Mouse (Mus musculus) small intestine, adult 2 months (tissue): Measurements from ENCODE around the gene Rab31. TPM values are rescaled to one million over a fixed set of nuclear protein-coding genes. Genes with fewer than 3 reads are reported as not detected.
A peak's percentile ranks its signal among the peaks of the same experiment; 100 is the strongest.

ENCODE experiments used
- H3K27ac ChIP-seq: fragments of 200-500 bp; 2 replicates; pipeline ENCODE4 v1.5.1; 2012; ENCODE audit warnings: low read depth, low read length, control low read depth, inconsistent platforms; ENCODE audit not compliant: insufficient read depth
- H3K27me3 ChIP-seq: fragments of 200-500 bp; 2 replicates; pipeline ENCODE4 v1.6.1; 2012; ENCODE audit warnings: mild to moderate bottlenecking, moderate library complexity, low read length, inconsistent platforms; ENCODE audit not compliant: control insufficient read depth, insufficient read depth
- H3K36me3 ChIP-seq: fragments of 200-500 bp; 2 replicates; pipeline ENCODE4 v1.6.1; 2012; ENCODE audit warnings: mild to moderate bottlenecking, low read length, control low read depth, inconsistent platforms; ENCODE audit not compliant: control insufficient read depth, insufficient read depth
- H3K4me1 ChIP-seq: fragments of 200-500 bp; 2 replicates; pipeline ENCODE4 v1.6.1; 2012; ENCODE audit warnings: low read length, inconsistent platforms, mixed read lengths; ENCODE audit not compliant: control insufficient read depth, insufficient read depth, insufficient read length
- H3K4me3 ChIP-seq: fragments of 200-500 bp; 2 replicates; pipeline ENCODE4 v1.5.1; 2012; ENCODE audit warnings: low read depth, mild to moderate bottlenecking, control low read depth, inconsistent platforms, low read length, moderate library complexity
- CTCF ChIP-seq: fragments of 200-500 bp; IDR thresholded peaks from 2 replicates; pipeline ENCODE4 v1.5.1; 2012; ENCODE audit warnings: low read depth, mild to moderate bottlenecking, control low read depth, inconsistent platforms, low read length, moderate library complexity, mixed read lengths; ENCODE audit not compliant: insufficient replicate concordance, insufficient read length; ENCODE audit errors: extremely low read depth
- POLR2A ChIP-seq: fragments of 200-500 bp; IDR thresholded peaks from 2 replicates; pipeline ENCODE4 v1.6.1; 2012; ENCODE audit warnings: low read depth, mild to moderate bottlenecking, control low read depth, inconsistent platforms, low read length, moderate library complexity
- WGBS: fragments of 180-500 bp; shearing (Covaris S2); methylation state at CpG from one replicate; pipeline ENCODE4 v1.1.7; 2018; 5-methylcytosine and 5-hydroxymethylcytosine counted together
- polyA plus RNA-seq: library from polyadenylated mRNA; depleted of rRNA; stranded (reverse); fragments of >200 nt; gene quantifications from 2 replicates; pipeline ENCODE4 v1.2.3, GENCODE M21; 2012

The Rab31 gene
- polyA plus RNA-seq, 1 experiment = 7.8 TPM

GRCm38 (mm10) chr17:65663329-65664078, 109.0 kb downstream of the Rab31 start:
- Histone ChIP-seq H3K27ac (peak overlapping the region; percentile 40; the same call in 1 of the 2 replicates), H3K4me1 (peaks cover 15% of the 10 kb centered on the region; the same call in 1 of the 2 replicates), H3K4me3 (no peak overlapping the region), H3K36me3 (no peaks in the 10 kb centered on the region), H3K27me3 (no peaks in the 10 kb centered on the region)
- 61% methylated on average over 14 of the region's 14 CpGs for WGBS
- TF ChIP-seq POLR2A = no peak
- TF ChIP-seq CTCF = no peak

GRCm38 (mm10) chr17:65662662-65663061, 109.9 kb downstream of the Rab31 start:
- 77% methylated on average over 3 of the region's 3 CpGs for WGBS
- no peak for TF ChIP-seq CTCF
- no peak for TF ChIP-seq POLR2A
- H3K27me3 ChIP-seq = no peaks in the 10 kb centered on the region
- no peak overlapping the region for H3K4me3 ChIP-seq
- no peaks in the 10 kb centered on the region for H3K36me3 ChIP-seq
- peaks cover 15% of the 10 kb centered on the region; the same call in 1 of the 2 replicates for H3K4me1 ChIP-seq
- H3K27ac ChIP-seq = no peak overlapping the region

- no peak overlapping the region for H3K4me3 ChIP-seq
- no peak overlapping the region for H3K27ac ChIP-seq
- H3K27me3 ChIP-seq = no peaks in the 10 kb centered on the region
- peaks cover 2% of the 10 kb centered on the region; the same call in 1 of the 2 replicates for H3K4me1 ChIP-seq
- H3K36me3 ChIP-seq = no peaks in the 10 kb centered on the region
- TF ChIP-seq CTCF (no peak), POLR2A (no peak)
- WGBS = 73% methylated on average over 2 of the region's 2 CpGs
Observed at GRCm38 (mm10) chr17:65658416-65658815, 114.1 kb downstream of the Rab31 start.

- WGBS = 81% methylated on average over 9 of the region's 9 CpGs
- Histone ChIP-seq H3K4me3 (no peak overlapping the region), H3K4me1 (no peaks in the 10 kb centered on the region), H3K27me3 (no peaks in the 10 kb centered on the region), H3K36me3 (no peaks in the 10 kb centered on the region), H3K27ac (no peak overlapping the region)
- TF ChIP-seq CTCF = no peak
Observed at GRCm38 (mm10) chr17:65657958-65658357, 114.6 kb downstream of the Rab31 start.

- Histone ChIP-seq H3K27ac (no peak overlapping the region), H3K27me3 (no peaks in the 10 kb centered on the region), H3K4me1 (no peaks in the 10 kb centered on the region), H3K36me3 (no peaks in the 10 kb centered on the region), H3K4me3 (no peak overlapping the region)
- TF ChIP-seq POLR2A = no peak
- TF ChIP-seq CTCF = no peak
- WGBS = 83% methylated on average over 6 of the region's 6 CpGs
Observed at GRCm38 (mm10) chr17:65656731-65657130, 115.8 kb downstream of the Rab31 start.

GRCm38 (mm10) chr17:65656076-65656475, 116.5 kb downstream of the Rab31 start:
- H3K27ac ChIP-seq = no peak overlapping the region
- WGBS = 83% methylated on average over 8 of the region's 8 CpGs

GRCm38 (mm10) chr17:65655608-65656007, 116.9 kb downstream of the Rab31 start:
- WGBS = 78% methylated on average over 4 of the region's 4 CpGs
- Histone ChIP-seq H3K27ac (no peak overlapping the region), H3K36me3 (no peaks in the 10 kb centered on the region), H3K27me3 (no peaks in the 10 kb centered on the region), H3K4me1 (no peaks in the 10 kb centered on the region), H3K4me3 (no peak overlapping the region)
- TF ChIP-seq CTCF (no peak), POLR2A (no peak)

More at GRCm38 (mm10) chr17:65656076-65656475, 116.5 kb downstream of the Rab31 start:
- TF ChIP-seq POLR2A (no peak), CTCF (no peak)
- H3K4me1 ChIP-seq = no peaks in the 10 kb centered on the region
- H3K4me3 ChIP-seq = no peak overlapping the region
- H3K27me3 ChIP-seq = no peaks in the 10 kb centered on the region
- no peaks in the 10 kb centered on the region for H3K36me3 ChIP-seq
